Mouse (Mus musculus) ovary, postnatal 36 days (tissue): Measurements from ENCODE around the gene Mgat3.

Source experiments
- DNase-seq: peaks from one replicate; pipeline ENCODE4 v3.0.0; 2022; ENCODE audit warnings: low spot score, mixed read lengths

Mgat3 gene

GRCm38 (mm10) chr15:80259406-80260045 lies 86.0 kb downstream of the Mgat3 start:
- DNase-seq: no peak

GRCm38 (mm10) chr15:80260677-80261076 lies 87.2 kb downstream of the Mgat3 start:
- DNase-seq: peak; percentile 82

DNA sequence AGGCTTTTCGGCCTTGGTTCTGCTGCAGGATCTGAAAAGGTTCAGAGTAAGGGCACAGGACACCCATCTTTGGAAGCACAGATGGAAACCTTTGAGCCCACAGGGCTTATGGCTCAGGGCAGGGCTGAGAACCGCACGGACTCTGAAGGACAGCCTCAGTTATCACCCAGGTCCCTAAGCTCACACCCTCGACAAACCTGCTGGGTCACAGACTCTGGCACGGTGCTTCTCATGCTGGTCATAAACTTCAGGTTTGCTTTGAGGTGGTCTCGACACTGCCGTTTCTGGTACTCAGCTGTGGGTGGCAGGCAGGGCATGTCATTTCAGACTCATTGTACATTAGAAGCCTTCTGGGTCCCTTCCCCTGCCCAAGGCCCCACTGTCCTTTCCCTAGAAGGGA lies 87.6 kb downstream of the Mgat3 start:
- no peak for DNase-seq

DNA sequence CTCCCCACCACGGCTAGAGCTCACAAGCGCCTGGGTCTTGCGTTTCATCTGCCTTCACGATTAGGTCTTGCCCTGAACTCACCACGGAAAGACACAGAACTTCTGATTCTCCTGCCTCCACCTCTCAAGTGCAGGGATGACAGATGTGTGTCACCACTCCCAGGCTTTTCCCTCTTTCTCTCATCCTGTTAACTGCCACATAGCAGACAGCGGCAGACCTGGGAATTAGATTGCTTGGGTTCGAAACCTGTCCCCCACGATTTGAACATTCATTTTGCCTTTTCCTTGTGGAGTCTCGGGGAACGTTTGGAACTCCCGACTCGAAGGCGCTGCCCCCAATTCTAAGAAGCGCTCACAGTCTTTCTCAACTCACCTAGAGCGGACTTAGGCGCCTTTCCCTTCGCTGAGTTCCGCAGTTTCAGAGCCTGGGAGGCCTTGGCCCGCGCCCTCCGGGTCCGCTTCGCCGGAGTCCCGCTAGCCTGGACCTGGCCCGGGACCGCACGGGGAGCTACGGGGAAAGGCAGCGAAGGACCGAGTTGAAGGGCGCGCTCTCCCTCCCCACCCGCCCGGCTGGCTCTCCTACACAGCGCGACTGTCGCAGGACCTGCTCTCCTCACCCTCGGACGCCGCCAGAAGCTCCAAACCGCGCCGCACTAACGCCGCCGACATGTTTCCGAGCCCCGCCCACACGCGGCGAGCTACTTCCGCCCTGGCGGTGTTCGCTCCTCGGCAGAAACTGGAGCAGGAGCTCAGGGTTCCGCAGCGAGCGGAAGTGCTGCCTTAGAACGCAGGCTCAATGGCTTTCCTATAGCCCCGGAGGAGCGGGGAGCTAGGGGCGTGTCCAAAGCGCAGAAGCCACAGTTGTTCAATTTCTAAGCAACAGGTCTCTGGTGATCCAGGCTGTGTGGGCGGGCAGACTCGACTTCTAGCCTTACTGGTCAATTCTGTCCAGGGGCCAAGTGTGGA lies 90.4 kb downstream of the Mgat3 start, which contains the start of gene Rps19bp1:
Gene Rps19bp1, minus strand, starts transcription at position 706 of the 966 bp plus-strand sequence.
- peak; percentile 88 for DNase-seq
